Mouse (Mus musculus) liver, adult (tissue): ENCODE data around the gene Fzd2.

Experiments
- GATA4 ChIP-seq: IDR thresholded peaks from 2 replicates; pipeline ENCODE4 v1.6.1; 2014; ENCODE audit warnings: mild to moderate bottlenecking, low read length; ENCODE audit not compliant: insufficient replicate concordance

The Fzd2 gene

DNA sequence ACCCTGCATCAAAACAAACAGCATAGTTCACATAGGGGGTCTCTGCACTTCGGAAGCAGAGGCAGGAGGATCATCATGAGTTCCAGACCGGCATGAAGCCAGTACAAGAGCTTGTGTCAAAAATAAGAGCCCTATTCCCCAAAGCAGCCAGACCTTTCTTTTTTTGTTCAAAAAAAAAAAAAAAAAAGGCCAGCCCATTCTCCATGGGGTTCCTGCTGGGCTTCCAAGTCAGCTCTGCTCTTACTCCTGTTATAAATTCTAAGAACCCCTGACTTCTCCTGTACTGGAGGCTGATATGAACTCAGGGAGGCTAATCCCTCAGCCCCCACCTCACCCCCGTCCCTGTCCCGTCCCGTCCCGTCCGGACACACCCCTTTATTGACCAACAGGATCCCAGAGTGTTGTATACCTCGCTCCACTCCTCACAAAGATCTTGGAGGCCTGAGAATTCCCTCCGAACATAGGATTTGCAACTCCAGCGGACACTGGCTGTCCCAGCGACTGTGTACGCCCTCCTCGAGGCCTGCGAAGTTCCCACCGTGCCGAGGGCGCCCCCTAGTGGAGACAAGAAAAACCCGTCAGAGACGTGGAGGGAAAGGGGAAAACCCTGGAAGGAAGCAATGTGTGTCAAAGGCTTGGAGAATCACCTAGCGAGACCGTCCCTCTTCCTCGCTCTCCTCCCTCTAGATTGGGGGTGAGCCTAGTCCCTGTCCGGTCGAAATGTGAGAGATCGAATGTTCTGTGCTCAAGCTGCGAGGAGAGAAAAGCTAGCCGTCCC lies 25.7 kb upstream of the Fzd2 start:
- no peak for TF ChIP-seq GATA4

DNA sequence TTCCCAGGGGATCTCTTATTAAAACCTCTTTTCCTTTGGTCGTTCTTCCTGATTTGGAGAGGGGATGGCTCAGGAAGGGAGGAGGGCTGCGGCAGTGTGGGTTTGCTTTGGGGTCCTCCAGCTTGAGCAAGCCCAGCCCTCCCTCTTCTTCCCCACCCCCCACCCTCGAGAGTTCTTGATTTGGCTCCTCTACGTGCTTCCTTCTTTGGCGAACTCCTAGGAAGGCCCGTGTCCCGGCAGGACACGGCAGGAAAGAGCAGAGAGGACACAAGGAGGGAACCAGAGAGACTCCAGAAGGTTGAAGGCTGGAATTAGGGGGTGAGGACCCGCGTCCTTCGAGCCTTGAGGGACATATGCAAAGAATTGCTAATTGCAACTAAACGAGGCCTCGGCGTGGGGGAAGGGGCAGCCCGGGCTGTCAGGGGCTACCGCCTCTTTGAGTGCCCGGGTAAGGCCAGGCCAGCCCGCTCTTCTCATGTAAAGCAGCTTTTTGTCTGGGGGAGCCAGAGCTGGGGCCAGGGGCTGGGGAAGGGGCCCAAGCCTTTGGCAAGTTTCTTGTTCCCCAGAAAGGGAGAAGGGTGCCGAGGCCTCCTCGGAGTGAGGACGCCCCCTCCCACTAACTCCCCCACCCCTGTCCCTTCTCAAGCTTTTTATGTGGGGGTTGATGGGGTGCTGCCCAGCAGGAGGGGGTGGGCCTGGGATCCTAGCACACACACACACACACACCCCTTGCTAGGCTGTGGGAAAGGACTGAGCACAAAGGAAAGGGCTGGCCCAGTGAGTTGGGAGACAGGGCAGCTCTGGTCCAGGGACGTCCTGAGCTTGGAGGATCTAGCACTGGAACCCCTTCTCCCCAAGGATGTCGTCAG lies 24.8 kb upstream of the Fzd2 start, which contains the start of gene Gm11627:
Gene Gm11627 (minus strand): TSS at position 297 of the 869 bp plus-strand sequence.
- TF ChIP-seq GATA4 = no peak

DNA sequence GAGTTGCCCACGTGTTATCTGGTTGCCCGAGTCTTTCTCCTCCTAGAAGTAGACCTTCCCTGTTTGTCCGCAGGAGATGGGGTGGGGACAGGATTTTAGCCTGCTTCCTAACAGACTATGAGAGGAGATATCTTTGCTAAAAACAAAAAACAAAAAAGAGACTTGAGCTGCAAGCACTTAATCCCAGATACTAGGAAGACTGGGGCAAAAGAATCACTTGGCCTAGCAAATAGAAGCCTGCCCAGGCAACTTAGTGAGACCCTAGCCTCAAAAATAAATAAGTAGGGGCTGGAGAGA lies 24.2 kb upstream of the Fzd2 start:
- no peak for TF ChIP-seq GATA4

DNA sequence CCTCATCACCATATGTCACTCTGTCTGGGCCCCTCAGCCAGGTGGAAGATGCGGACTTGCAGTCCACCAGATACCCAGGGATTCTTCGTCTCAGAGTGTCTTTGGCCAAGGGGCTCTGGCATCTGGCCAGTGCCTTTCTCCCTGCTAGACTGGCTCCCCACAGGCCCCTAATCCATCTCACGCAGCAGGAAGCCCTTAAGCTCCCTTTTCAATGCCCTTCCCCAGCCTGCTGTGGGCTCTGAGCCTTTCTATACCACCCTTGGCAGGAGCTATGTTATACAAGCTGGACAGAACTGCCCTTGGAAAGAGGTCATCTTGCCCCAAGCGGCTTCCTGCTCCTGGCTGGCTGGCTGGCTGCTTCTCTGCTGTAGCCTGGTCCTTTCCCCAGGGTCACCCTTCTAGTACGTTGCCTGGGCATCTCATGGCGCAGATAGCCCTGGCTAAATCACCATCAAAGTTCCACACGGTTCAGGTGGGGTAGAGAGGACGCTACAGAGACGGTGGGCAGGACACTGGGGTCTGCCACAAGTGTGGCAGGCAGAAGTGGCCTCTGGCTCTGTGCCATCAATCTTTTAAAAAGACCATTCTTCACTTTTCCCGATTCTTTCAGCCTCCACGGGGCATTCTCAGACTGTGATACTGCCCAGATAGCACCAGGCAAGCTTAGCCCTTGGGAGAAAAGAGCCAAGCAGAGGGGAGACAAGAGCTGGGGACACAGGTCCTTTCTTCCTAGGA lies 22.7 kb upstream of the Fzd2 start:
- TF ChIP-seq GATA4 = no peak

DNA sequence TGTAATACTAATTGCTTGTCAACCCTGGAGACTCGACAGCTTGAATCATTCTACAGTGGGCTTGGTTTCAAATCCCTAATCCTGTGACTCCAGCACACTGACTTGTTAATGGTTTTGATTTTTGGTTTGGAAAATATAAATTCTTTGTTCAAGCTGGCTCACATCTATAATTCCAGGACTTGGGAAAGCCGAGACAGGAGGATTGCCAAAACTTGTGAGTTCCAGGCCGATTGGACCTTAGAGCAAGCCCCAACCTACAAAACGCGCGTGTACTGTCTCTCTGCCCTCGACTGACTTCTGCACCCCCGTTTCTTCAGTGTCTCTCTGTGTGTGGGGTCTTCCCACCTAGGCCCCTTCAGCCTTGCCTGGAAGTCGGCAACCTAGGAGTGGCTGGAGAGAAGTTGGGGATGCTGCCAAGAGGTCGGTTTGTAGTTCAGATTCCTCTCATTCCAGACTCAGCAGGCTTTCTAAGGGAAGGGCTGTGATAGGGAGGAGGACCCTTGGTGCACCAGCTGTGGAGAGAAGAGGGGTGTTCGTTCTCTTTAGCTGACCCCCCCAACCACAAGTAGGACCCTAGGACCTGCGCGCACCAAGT lies 22.1 kb upstream of the Fzd2 start:
- TF ChIP-seq GATA4 = no peak

DNA sequence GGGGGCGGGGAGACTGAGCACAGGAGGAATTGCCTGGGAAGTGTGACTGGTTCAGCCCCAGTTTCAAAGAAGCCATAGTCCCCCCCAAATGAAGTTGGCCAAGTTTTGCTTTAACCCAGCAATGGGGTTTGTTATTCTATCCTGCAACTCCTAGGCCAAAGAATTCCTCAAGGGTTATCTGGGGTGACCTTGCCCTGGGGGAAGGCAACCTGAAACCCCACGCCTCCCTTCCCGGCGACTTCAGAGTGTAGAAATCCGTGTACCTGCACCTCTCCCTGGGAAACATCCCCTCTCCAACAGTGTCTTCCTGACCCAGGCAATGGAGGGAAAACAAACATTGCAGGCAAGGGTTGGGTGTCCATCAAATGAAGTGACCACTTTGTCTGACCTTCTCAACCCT lies 21.5 kb upstream of the Fzd2 start:
- no peak for TF ChIP-seq GATA4

DNA sequence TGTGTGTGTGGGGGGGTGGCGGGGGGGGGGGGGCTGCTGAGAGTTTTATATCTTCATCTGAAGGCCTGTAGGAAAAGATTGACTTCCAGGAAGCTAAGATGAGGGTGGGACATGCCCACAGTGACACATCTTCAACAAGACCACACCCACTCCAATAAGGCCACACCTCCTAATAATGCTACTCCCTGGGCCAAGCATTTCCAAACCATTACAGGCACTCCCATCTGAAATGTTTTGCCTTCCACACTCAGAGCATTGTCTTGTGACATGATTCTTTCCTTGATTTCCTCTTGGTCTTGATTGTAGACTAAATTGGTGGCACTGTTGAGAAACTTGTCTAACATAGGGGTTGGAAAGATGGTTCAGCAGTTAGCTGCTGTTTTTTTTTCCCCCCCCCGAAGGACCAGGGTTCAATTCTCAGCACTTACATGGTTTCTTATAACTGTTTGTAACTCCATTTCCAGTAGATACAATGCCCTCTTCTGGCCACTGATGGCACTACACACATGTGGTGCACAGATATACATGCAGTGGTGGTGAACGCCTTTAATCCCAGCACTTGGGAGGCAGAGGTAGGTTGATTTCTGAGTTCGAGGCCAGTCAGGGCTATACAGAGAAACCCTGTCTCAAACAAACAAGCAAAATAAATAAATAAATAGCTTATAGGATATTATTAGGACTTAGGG lies 17.6 kb upstream of the Fzd2 start:
- TF ChIP-seq GATA4 = no peak

DNA sequence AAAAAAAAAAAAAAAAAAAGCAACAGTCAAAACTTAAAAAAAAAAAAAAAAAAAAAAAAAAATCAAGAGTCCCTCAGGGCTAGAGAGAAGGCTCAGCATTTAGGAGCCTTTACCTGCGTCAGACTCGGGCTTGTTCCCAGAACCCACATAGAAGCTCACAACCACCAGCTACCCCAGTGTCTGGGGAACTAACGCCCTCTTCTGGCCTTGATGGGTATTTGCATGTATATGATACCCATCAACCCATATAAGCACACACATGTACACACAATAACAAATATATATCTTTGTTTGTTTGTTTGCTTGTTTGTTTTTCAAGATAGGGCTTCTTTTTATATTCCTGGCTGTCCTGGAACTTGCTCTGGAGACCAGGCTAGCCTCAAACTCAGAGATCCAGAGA lies 16.6 kb upstream of the Fzd2 start:
- no peak for TF ChIP-seq GATA4

DNA sequence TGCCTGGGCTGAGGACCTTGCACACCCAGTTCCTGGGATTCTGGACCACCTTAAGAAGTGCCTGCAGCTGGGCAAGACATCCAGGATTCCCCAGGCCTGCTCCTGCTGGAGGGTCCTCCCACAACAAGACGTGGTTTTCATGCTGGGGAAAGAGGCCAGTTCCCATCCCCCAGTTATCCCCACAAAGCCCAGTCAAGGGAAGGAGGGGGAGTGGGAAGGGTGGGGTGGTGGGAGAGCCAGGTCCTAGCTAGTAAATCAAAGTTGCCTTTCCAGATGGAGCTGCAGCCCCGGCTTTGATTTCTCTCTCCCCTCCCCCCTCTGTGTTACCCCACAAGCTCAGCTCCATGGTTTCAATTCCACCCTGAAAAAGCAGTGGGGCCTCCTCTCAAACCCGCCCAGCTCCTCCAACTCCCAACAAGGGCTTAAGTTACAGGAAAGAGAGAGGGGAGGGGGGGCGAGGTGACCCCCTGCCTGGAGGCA lies 8.8 kb upstream of the Fzd2 start:
- TF ChIP-seq GATA4 = no peak

DNA sequence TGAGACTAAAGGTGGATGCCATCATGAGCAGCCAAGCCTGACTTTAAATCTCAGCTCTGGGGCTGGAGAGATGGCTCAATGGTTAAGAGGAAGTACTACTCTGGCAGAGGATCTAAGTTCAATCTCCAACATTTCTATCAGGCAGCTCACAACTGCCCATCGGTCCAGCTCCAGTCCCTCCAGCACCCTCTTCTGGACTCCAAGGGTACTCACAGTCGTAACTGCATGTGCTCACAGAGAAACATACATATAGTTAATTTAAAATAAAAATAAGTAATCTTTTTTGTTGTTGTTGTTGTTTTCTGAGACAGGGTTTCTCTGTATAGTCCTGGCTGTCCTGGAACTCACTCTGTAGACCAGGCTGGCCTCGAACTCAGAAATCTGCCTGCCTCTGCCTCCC lies 4.3 kb upstream of the Fzd2 start:
- TF ChIP-seq GATA4 = no peak

DNA sequence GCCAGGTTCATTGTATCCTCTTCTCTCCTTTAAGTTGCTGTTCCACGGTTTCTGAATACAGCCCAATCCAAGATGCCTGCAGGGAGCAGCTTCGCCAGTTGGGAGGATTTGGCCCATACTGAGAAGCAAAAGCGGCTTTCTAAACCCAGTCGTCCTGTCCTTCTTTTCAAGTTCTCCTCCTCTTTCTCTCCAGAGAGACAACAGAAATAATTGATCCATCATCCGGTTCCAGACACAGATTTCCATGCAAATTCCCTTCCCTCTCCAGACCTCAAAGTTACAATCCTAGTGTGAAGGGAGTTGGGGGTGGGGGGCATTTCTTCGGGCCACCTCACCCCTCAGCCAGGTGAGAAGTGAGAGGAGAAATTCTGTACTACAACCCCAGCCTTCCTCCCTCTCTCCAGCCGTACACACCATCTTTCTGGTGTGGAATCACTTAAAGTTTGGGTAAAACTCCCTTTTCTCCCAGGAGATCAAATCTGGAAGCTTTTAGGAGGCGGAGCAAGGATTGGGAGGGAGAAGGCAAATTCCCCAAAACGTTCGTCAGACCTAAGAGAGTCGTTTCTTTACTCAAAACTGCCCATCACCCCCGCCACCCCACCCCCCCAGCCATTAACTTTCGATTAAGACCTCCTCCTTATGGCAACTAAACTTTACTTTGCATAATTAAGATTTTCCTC lies 1.2 kb upstream of the Fzd2 start:
- no peak for TF ChIP-seq GATA4

DNA sequence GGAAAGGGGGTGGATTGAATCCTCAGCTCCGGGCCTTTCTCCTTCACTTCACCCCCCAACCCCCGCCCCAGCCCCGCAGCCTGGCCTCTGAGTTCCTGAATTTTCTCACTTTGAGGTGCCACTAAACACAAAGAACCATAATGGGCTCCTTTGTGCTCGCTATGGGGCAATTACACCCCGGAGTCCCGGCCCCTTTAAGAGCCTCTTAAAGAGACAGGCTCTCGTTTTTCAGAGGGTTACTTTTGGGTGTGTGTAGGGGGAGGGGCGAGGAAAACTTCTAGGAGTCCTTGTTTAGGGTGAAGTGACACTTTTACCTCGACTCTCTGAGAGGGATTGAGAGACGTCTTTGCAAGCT lies 723 bp upstream of the Fzd2 start:
- TF ChIP-seq GATA4 = no peak

DNA sequence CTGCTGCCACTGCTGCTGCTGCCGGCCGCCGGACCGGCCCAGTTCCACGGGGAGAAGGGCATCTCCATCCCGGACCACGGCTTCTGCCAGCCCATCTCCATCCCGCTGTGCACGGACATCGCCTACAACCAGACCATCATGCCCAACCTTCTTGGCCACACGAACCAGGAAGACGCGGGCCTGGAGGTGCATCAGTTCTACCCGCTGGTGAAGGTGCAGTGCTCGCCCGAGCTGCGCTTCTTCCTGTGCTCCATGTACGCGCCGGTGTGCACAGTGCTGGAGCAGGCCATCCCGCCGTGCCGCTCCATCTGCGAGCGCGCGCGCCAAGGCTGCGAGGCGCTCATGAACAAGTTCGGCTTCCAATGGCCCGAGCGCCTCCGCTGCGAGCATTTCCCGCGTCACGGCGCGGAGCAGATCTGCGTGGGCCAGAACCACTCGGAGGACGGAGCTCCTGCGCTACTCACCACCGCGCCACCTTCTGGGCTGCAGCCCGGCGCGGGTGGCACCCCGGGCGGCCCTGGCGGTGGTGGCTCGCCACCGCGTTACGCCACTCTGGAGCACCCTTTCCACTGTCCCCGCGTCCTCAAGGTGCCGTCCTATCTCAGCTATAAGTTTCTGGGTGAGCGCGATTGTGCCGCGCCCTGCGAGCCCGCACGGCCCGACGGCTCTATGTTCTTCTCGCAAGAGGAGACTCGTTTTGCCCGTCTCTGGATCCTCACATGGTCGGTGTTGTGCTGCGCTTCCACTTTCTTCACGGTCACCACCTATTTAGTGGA lies 769 bp downstream of the Fzd2 start:
- no peak for TF ChIP-seq GATA4
